Mouse (Mus musculus) thymus, adult 2 months (tissue): ENCODE results near the gene Rrp12.

Experiments
- CTCF ChIP-seq: fragments of 200-500 bp; IDR thresholded peaks from 2 replicates; pipeline ENCODE4 v1.5.1; 2012; ENCODE audit warnings: mild to moderate bottlenecking, control low read depth, low read length, moderate library complexity, borderline replicate concordance; ENCODE audit not compliant: control insufficient read depth, poor library complexity, insufficient read depth; ENCODE audit errors: extremely low read depth
- POLR2A ChIP-seq: fragments of 200-500 bp; IDR thresholded peaks from 2 replicates; pipeline ENCODE4 v1.6.1; 2012; ENCODE audit warnings: mild to moderate bottlenecking, low read length, control low read depth, moderate library complexity; ENCODE audit not compliant: control insufficient read depth, poor library complexity, insufficient read depth; ENCODE audit errors: extremely low read depth

GRCm38 (mm10) chr19:41817325-41817724, 78.6 kb downstream of the Rrp12 start:
- TF ChIP-seq CTCF (no peak), POLR2A (no peak)
